ENCODE assay signal across 8 mouse cellular contexts in the genomic region with DNA sequence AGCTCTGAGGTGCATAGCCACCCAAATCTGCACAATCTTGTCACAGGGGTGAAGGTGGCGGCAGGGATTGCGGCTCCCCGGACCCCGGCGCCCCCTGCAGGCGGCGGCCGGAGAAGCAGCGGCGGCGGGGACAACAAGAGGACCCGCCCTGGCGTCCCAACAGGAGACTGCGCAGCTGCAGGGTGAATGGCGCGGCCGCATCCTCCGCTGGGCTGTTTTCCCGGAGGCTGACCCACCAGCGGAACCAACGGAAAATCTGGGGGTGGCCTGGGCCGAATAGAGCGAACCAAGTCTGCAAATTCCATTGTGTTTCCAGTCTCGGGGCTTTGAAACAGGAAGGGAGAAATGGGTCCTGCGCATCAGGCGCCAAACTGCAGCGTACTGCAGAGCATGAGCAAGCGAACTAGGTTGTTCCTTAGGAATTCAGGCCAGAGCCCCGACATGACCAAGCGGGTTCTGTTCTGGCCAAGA. TPM values are rescaled to one million over a fixed set of nuclear protein-coding genes. Genes with fewer than 3 reads are reported as not detected.
A peak's percentile ranks its signal among the peaks of the same experiment; 100 is the strongest.
DNase-seq lines count a peak whose midpoint lies in the region; ATAC-seq and TF ChIP-seq lines count a peak whose summit lies in the region.

No protein-coding gene starts in this region.

- peak; percentile 97 for TF ChIP-seq CTCF in kidney, postnatal 0 days (IDR thresholded peaks at IDR 0.05; ENCODE audit: low read depth)
- peak; percentile 65 for TF ChIP-seq CTCF in liver, adult 2 months (IDR thresholded peaks at IDR 0.05; ENCODE audit: low read depth, low read length)

- H3K4me2 ChIP-seq in heart, embryonic 12.5 days = peak overlapping the region; percentile 66
- peak overlapping the region; percentile 59 for H3K4me2 ChIP-seq in kidney, postnatal 0 days (ENCODE audit: low read length)

- WGBS in heart, embryonic 12.5 days = under 1% methylated on average over 30 of the region's 30 CpGs
- under 1% methylated on average over 30 of the region's 30 CpGs for WGBS in kidney, postnatal 0 days
- 1% methylated on average over 30 of the region's 30 CpGs for WGBS in liver, adult 2 months

- H3K4me1 ChIP-seq in erythroblast, embryonic 14.5 days (ENCODE audit: control insufficient read depth) = peaks cover 8% of the 10 kb centered on the region
- H3K4me1 ChIP-seq in heart, embryonic 12.5 days (replicated peaks) = peaks cover 25% of the 10 kb centered on the region
- peaks cover 13% of the 10 kb centered on the region; the same call in 1 of the 2 replicates for H3K4me1 ChIP-seq in kidney, postnatal 0 days (replicated peaks; ENCODE audit: insufficient read depth, low read length)
- H3K4me1 ChIP-seq in liver, adult 2 months (ENCODE audit: control insufficient read depth, insufficient read depth, low read length) = no peaks in the 10 kb centered on the region

- peak; percentile 92 for DNase-seq in CD4-positive helper T cell, adult 2 months (ENCODE audit: low read depth, low spot score)
- peak; percentile 80 for DNase-seq in brain, embryonic 18.5 days (ENCODE audit: low read depth, low spot score)
- DNase-seq in kidney, postnatal 0 days (ENCODE audit: low spot score) = peak; percentile 97
- DNase-seq in liver, adult 2 months (ENCODE audit: extremely low read depth, low read depth, low spot score) = peak; percentile 23
- peak; percentile 88 for DNase-seq in spleen, postnatal 36 days (ENCODE audit: low spot score in 2 of 2)

- H3K9me3 ChIP-seq in erythroblast, embryonic 14.5 days (ENCODE audit: control insufficient read depth, low read length) = no peaks in the 10 kb centered on the region
- H3K9me3 ChIP-seq in heart, embryonic 12.5 days (replicated peaks) = no peaks in the 10 kb centered on the region
- no peaks in the 10 kb centered on the region for H3K9me3 ChIP-seq in kidney, postnatal 0 days (replicated peaks; ENCODE audit: low read length)

- TF ChIP-seq POLR2A in liver, adult 2 months (IDR thresholded peaks at IDR 0.05; ENCODE audit: extremely low read depth, insufficient read depth, low read length) = no peak

- H3K27me3 ChIP-seq in erythroblast, embryonic 14.5 days (ENCODE audit: control insufficient read depth) = peaks cover 28% of the 10 kb centered on the region
- no peaks in the 10 kb centered on the region for H3K27me3 ChIP-seq in heart, embryonic 12.5 days (replicated peaks)
- no peaks in the 10 kb centered on the region for H3K27me3 ChIP-seq in kidney, postnatal 0 days (ENCODE audit: insufficient read depth, low read length)
- H3K27me3 ChIP-seq in liver, adult 2 months (ENCODE audit: control insufficient read depth, insufficient read depth, low read length) = no peaks in the 10 kb centered on the region

- H3K36me3 ChIP-seq in erythroblast, embryonic 14.5 days (ENCODE audit: control insufficient read depth) = no peaks in the 10 kb centered on the region
- no peaks in the 10 kb centered on the region for H3K36me3 ChIP-seq in heart, embryonic 12.5 days
- no peaks in the 10 kb centered on the region for H3K36me3 ChIP-seq in kidney, postnatal 0 days (ENCODE audit: insufficient read depth, low read length)
- H3K36me3 ChIP-seq in liver, adult 2 months (ENCODE audit: control insufficient read depth, insufficient read depth, low read length) = no peaks in the 10 kb centered on the region

- H3K79me2 ChIP-seq in liver, adult 2 months (ENCODE audit: control insufficient read depth, insufficient read depth, low read length) = no peaks in the 10 kb centered on the region

- peak overlapping the region; percentile 55; the same call in 1 of the 2 replicates for H3K27ac ChIP-seq in heart, embryonic 12.5 days (ENCODE audit: poor library complexity, severe bottlenecking)
- H3K27ac ChIP-seq in kidney, postnatal 0 days = peak overlapping the region; percentile 86
- H3K27ac ChIP-seq in liver, adult 2 months (replicated peaks; ENCODE audit: insufficient read depth, low read depth, low read length) = no peak overlapping the region

- peak overlapping the region; percentile 56 for H3K9ac ChIP-seq in heart, embryonic 12.5 days
- H3K9ac ChIP-seq in kidney, postnatal 0 days (ENCODE audit: low read depth, low read length) = peak overlapping the region; percentile 50; the same call in 1 of the 2 replicates
- no peak overlapping the region for H3K9ac ChIP-seq in liver, adult 2 months (ENCODE audit: low read depth, low read length)

- ATAC-seq in heart, embryonic 12.5 days (ENCODE audit: insufficient number of reproducible peaks, low FRiP score) = peak; percentile 75
- peak; percentile 88 for ATAC-seq in kidney, postnatal 0 days (replicated peaks; ENCODE audit: low FRiP score, low read depth)
- ATAC-seq in monocyte, adult 5-6 weeks (replicated peaks; ENCODE audit: insufficient number of reproducible peaks, low FRiP score, low TSS enrichment, poor library complexity, severe bottlenecking) = peak; percentile 84

- H3K4me3 ChIP-seq in erythroblast, embryonic 14.5 days (replicated peaks) = peak overlapping the region; percentile 62
- H3K4me3 ChIP-seq in heart, embryonic 12.5 days = peak overlapping the region; percentile 47
- peak overlapping the region; percentile 33 for H3K4me3 ChIP-seq in kidney, postnatal 0 days (replicated peaks; ENCODE audit: low read depth, low read length)
- peak overlapping the region; percentile 10; the same call in 1 of the 2 replicates for H3K4me3 ChIP-seq in liver, adult 2 months (ENCODE audit: insufficient read depth, low read depth, low read length)

RNA-seq across cellular contexts. Expression of gene Apobec3, which starts 8.1 kb away (rescaled TPM):
- 0.03 and 0.07 TPM in 2 replicates for polyA plus RNA-seq in erythroblast, embryonic 14.5 days (2012)
- polyA plus RNA-seq in heart, embryonic 12.5 days (2016; fragmentation: Nextera tagmentation; extraction: Ambion mirVana) = 11.2 and 12.2 TPM in 2 replicates
- 26.1 and 26.4 TPM in 2 replicates for polyA plus RNA-seq in kidney, postnatal 0 days (2015; fragmentation: Nextera tagmentation; extraction: Ambion mirVana)
- 2.6 and 3.6 TPM in 2 replicates for total RNA-seq in liver, adult 2 months (2014; rRNA removed)
- polyA plus RNA-seq in liver, adult 2 months (2012; rRNA removed) = 1.5 and 2.4 TPM in 2 replicates
- 85.0 to 218 TPM (median 113 TPM) in 3 replicates for total RNA-seq in monocyte, adult 5-6 weeks (2017)

RNA-seq across cellular contexts. Expression of gene Cbx6, which starts 48.9 kb away (rescaled TPM):
- polyA plus RNA-seq in erythroblast, embryonic 14.5 days (2012) = 2.7 and 4.0 TPM in 2 replicates
- polyA plus RNA-seq in heart, embryonic 12.5 days (2016; fragmentation: Nextera tagmentation; extraction: Ambion mirVana) = 34.5 and 38.0 TPM in 2 replicates
- 39.0 and 46.6 TPM in 2 replicates for polyA plus RNA-seq in kidney, postnatal 0 days (2015; fragmentation: Nextera tagmentation; extraction: Ambion mirVana)
- total RNA-seq in liver, adult 2 months (2014; rRNA removed) = 1.2 and 1.8 TPM in 2 replicates
- polyA plus RNA-seq in liver, adult 2 months (2012; rRNA removed) = 2.9 and 3.7 TPM in 2 replicates
- total RNA-seq in monocyte, adult 5-6 weeks (2017) = 2.5 to 7.1 TPM (median 6.5 TPM) in 3 replicates

RNA-seq across cellular contexts. Expression of gene Npcd, which starts 49.4 kb away (rescaled TPM):
- polyA plus RNA-seq in erythroblast, embryonic 14.5 days (2012) = not detected in 2 replicates
- polyA plus RNA-seq in heart, embryonic 12.5 days (2016; fragmentation: Nextera tagmentation; extraction: Ambion mirVana) = 0.21 TPM in 1 of 2 replicates, not detected in the other
- 0.28 TPM in 1 of 2 replicates, not detected in the other for polyA plus RNA-seq in kidney, postnatal 0 days (2015; fragmentation: Nextera tagmentation; extraction: Ambion mirVana)
- total RNA-seq in liver, adult 2 months (2014; rRNA removed) = not detected in 2 replicates
- polyA plus RNA-seq in liver, adult 2 months (2012; rRNA removed) = 0.26 TPM in 1 of 2 replicates, not detected in the other
- total RNA-seq in monocyte, adult 5-6 weeks (2017) = not detected in 3 replicates

Comparison
In these comparisons a context has a peak if more than half of its experiments do, and no peak if none do; other contexts are left out.
1. DNase-seq: peak in every context shown above with its lines; median percentile 97 in kidney, postnatal 0 days; 92 in CD4-positive helper T cell, adult 2 months; 88 in spleen, postnatal 36 days; 80 in brain, embryonic 18.5 days; 23 in liver, adult 2 months.
2. H3K4me3 ChIP-seq: peak in every context shown above with its lines; median percentile 62 in erythroblast, embryonic 14.5 days; 47 in heart, embryonic 12.5 days; 33 in kidney, postnatal 0 days; 10 in liver, adult 2 months.